Mouse (Mus musculus) layer of hippocampus, postnatal 14 days (tissue): ENCODE measurements at regions not wholly inside any gene's neighbourhood (a gene's known extent, or its start where the extent isn't known, plus 50 kb on each side); places are given as distances from the start of the nearest gene placed in this dataset.
"Not testable (repeated sequence)": the region's sequence is repeated elsewhere in the genome, so short reads cannot be mapped to it uniquely, and the experiment has no call there.

Experiments
- DNase-seq, 2 experiments: peaks; one replicate each; pipeline ENCODE4 v3.0.0; 2021 to 2022; ENCODE audit warnings: low spot score in 2 of 2, mixed read lengths in 1 of 2
- microRNA-seq, 2 experiments: library from miRNA; unstranded; fragments of <30 nt; microRNA quantifications; one replicate each; pipeline ENCODE4 v1.2.0; 2021

GRCm38 (mm10) chr9:104399927-104400326 lies 62.4 kb upstream of the Acpp start:
- no peak for DNase-seq

GRCm38 (mm10) chr9:104398484-104398883 lies 60.9 kb upstream of the Acpp start:
- not testable (repeated sequence) for DNase-seq

DNA sequence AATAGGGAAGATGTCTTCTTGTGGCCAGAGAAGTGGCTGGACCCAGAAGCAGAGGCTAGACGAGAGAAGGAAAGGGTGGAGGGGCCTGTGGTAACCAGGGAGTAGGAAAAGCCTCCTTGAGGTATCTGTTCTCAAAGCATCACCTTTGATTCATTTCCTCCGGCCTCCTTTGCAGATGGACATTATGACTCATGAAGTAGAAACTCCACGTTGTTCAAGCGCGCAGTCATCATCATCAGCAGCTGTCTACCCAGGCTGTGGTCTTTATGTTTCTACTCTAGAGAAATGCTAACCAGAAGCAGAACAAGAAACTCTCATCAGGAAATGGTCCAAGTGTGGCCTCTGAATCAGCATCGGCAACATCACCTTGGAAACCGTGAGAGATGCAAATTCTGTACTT lies 50.3 kb upstream of the Acpp start:
- no peak for DNase-seq

Small RNA genes in the stretch of these regions (microRNA-seq; reads per million reads assigned to microRNA genes)
- 0 reads per million in 2 experiments for gene Mir2136
